Mouse (Mus musculus) erythroblast, embryonic 14.5 days (primary cell): ENCODE results near the gene Usp35.

Experiments used
- GATA1 ChIP-seq: IDR thresholded peaks from 2 replicates; pipeline ENCODE4 v1.6.1; 2012; ENCODE audit warnings: low read length, inconsistent platforms, mixed read lengths
- TAL1 ChIP-seq: IDR thresholded peaks from 3 replicates; pipeline ENCODE4 v1.6.1; 2012; ENCODE audit warnings: low read length, inconsistent platforms, mixed read lengths

DNA sequence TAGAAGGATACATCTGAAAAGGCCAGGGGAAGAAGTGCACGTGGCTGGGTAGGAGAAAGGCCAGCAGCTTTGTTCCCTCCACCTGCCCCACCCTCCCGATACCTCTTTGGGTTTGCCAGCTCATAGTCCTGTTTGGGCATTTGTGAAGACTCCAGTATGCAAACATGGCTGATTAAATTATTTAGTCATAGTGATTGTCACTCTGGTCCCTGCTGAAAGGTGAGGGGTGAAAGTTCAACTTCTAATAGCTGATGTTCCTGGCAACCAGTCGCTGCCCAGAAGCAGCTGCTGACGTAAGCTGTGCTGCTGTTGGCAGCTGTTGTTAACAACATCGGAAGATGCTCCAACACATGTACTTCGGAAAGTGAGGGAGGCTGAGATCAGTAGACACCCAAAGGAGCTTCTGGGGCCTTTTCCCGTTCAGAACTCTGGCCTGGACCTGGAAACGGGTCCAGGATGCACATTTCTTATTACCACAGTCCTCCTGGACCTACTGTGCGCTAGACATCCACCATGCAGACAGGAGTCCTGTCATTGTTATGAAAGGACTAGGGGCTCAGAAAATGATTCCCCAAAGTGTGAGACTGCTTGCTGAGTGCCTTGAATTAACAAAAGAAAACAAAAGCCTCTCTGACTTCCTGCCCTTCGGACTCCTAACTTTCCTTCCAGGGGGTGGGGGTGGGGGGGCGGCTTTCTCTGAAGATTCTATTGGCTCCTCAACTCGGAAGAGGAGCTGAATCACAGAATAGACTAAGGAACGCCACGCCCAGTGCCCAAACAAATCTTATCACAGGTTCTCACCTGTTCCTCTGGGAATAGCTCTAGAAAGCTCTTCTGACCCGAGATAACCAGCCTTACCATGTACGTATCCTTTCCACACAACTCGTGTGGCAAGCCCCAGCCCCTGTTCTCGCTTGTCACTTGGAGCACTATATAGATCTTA lies 9.4 kb upstream of the Usp35 start:
- TF ChIP-seq TAL1 (no peak), GATA1 (no peak)
